Mouse (Mus musculus): ENCODE measurements at regions not wholly inside any gene's neighbourhood (a gene's known extent, or its start where the extent isn't known, plus 50 kb on each side); places are given as distances from the start of the nearest gene placed in this dataset.
"Not testable (repeated sequence)": the region's sequence is repeated elsewhere in the genome, so short reads cannot be mapped to it uniquely, and the experiment has no call there.

DNA sequence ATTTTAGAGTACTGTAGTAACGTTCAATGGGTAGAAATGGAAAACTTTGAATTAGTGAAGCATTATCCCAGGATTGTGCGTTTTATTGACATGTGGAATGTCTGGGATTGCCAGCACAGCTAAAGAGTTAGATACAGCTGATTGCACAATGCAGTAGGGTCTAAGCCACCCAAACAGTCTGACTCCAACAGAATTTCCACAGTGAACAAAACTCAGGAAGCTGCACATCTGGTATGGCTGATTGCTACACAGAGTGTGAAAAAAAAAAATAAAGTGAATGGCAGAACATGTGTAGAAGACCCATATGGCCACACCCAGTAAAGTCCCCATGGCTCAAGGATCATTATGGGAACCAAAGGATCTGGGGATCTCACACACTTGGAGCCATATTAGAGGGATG is 596.0 kb upstream of the Igfbp3 start:
- no peaks in the 10 kb centered on the region for H3K9me3 ChIP-seq (replicated peaks; ENCODE audit: low read length)
- H3K4me3 ChIP-seq (replicated peaks; ENCODE audit: low read depth, low read length) = no peak overlapping the region
- DNase-seq (ENCODE audit: low spot score) = no peak
- WGBS = 78% methylated on average over 2 of the region's 2 CpGs
- no peaks in the 10 kb centered on the region for H3K36me3 ChIP-seq (ENCODE audit: insufficient read depth, low read length)
- no peak for TF ChIP-seq CTCF (IDR thresholded peaks at IDR 0.05; ENCODE audit: low read depth)
- no peak overlapping the region for H3K27ac ChIP-seq
- H3K9ac ChIP-seq (ENCODE audit: low read depth, low read length) = no peak overlapping the region
- no peaks in the 10 kb centered on the region for H3K27me3 ChIP-seq (ENCODE audit: insufficient read depth, low read length)
- no peak overlapping the region for H3K4me2 ChIP-seq (ENCODE audit: low read length)
- no peak for ATAC-seq (replicated peaks; ENCODE audit: low FRiP score, low read depth)
- no peaks in the 10 kb centered on the region for H3K4me1 ChIP-seq (replicated peaks; ENCODE audit: insufficient read depth, low read length)

DNA sequence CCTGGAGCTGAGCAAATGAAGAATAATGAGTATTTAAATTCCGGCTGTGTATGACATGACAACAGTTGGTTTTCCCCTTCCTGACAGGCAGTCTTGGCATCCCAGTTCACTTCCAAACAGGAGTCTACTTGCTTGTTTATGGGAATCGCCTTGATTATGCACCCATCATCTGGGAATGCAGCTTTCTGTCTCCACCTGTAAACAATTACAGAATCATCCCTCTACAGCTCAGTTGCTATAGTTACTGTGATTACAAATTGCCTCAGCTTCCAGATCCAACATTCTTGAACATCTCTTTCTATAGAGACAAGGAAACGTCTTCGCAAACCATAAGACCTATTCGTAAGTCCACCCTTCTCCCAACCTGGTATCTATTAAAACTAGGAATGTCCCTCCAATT is 582.6 kb upstream of the Igfbp3 start:
- DNase-seq (ENCODE audit: low spot score) = no peak
- no peak for ATAC-seq (replicated peaks; ENCODE audit: low FRiP score, low read depth)
- H3K4me2 ChIP-seq (ENCODE audit: low read length) = no peak overlapping the region
- no peak overlapping the region for H3K27ac ChIP-seq
- H3K36me3 ChIP-seq (ENCODE audit: insufficient read depth, low read length) = no peaks in the 10 kb centered on the region
- TF ChIP-seq CTCF (IDR thresholded peaks at IDR 0.05; ENCODE audit: low read depth) = no peak
- no peak overlapping the region for H3K4me3 ChIP-seq (replicated peaks; ENCODE audit: low read depth, low read length)
- H3K27me3 ChIP-seq (ENCODE audit: insufficient read depth, low read length) = no peaks in the 10 kb centered on the region
- no peaks in the 10 kb centered on the region for H3K4me1 ChIP-seq (replicated peaks; ENCODE audit: insufficient read depth, low read length)
- no peak overlapping the region for H3K9ac ChIP-seq (ENCODE audit: low read depth, low read length)
- no peaks in the 10 kb centered on the region for H3K9me3 ChIP-seq (replicated peaks; ENCODE audit: low read length)
- 90% methylated on average over 5 of the region's 5 CpGs for WGBS

DNA sequence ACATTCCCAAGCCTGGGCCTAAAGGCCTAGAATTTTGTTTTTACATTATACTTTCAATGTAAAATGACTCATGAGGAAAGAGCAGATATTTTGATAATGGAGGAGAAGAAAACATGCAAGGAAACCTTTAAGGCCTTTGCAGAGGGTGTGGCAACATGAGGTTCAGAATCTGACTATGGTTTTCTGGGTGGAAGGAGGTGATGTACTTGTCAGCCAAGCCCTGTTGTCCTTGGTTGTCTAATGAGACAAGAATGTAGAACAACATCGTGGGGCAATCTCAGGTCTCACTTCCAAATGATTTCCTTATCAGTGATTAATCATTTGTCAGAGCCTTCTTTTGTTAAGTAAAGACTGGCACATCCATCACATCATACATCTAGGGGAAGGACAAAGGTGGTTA is 580.5 kb upstream of the Igfbp3 start:
- no peaks in the 10 kb centered on the region for H3K4me1 ChIP-seq (replicated peaks; ENCODE audit: insufficient read depth, low read length)
- H3K4me2 ChIP-seq (ENCODE audit: low read length) = no peak overlapping the region
- no peak for DNase-seq (ENCODE audit: low spot score)
- no peaks in the 10 kb centered on the region for H3K36me3 ChIP-seq (ENCODE audit: insufficient read depth, low read length)
- H3K27me3 ChIP-seq (ENCODE audit: insufficient read depth, low read length) = no peaks in the 10 kb centered on the region
- ATAC-seq (replicated peaks; ENCODE audit: low FRiP score, low read depth) = no peak
- no peak overlapping the region for H3K9ac ChIP-seq (ENCODE audit: low read depth, low read length)
- H3K27ac ChIP-seq = no peak overlapping the region
- H3K4me3 ChIP-seq (replicated peaks; ENCODE audit: low read depth, low read length) = no peak overlapping the region
- TF ChIP-seq CTCF (IDR thresholded peaks at IDR 0.05; ENCODE audit: low read depth) = no peak
- WGBS = 45% methylated on average over 1 of the region's 1 CpGs
- H3K9me3 ChIP-seq (replicated peaks; ENCODE audit: low read length) = no peaks in the 10 kb centered on the region

- Histone ChIP-seq H3K9me3 (replicated peaks; ENCODE audit: low read length) (no peaks in the 10 kb centered on the region), H3K9ac (ENCODE audit: low read depth, low read length) (no peak overlapping the region), H3K27ac (no peak overlapping the region), H3K4me2 (ENCODE audit: low read length) (no peak overlapping the region), H3K27me3 (ENCODE audit: insufficient read depth, low read length) (no peaks in the 10 kb centered on the region), H3K4me3 (replicated peaks; ENCODE audit: low read depth, low read length) (no peak overlapping the region), H3K4me1 (replicated peaks; ENCODE audit: insufficient read depth, low read length) (no peaks in the 10 kb centered on the region), H3K36me3 (ENCODE audit: insufficient read depth, low read length) (no peaks in the 10 kb centered on the region)
- ATAC-seq (replicated peaks; ENCODE audit: low FRiP score, low read depth) (no peak), DNase-seq (ENCODE audit: low spot score) (no peak)
- 83% methylated on average over 8 of the region's 8 CpGs for WGBS
- TF ChIP-seq CTCF (IDR thresholded peaks at IDR 0.05; ENCODE audit: low read depth) = no peak
Measured at GRCm38 (mm10) chr11:7780476-7781112, 566.9 kb upstream of the Igfbp3 start.

DNA sequence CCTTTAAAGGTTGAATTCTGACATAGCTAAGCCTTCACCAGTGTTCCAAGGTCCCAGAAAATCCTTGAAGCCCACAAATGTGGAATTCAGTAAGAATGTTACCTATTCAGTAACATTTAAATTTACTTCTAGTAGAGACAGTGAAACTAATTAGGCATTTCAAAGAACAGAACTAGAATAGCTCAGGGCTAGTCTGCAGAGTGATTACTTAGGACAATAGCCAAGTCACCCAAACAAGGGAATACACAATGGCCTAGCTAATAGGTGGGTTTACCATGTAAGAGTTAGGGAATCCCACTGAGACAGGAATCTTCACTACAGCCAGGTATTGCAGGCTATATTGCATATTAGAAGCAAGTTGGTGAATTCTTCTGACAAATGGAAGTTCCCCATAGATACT is 561.6 kb upstream of the Igfbp3 start:
- not testable (repeated sequence) for H3K4me3 ChIP-seq (replicated peaks; ENCODE audit: low read depth, low read length); H3K9me3 ChIP-seq (replicated peaks; ENCODE audit: low read length); H3K27me3 ChIP-seq (ENCODE audit: insufficient read depth, low read length); H3K36me3 ChIP-seq (ENCODE audit: insufficient read depth, low read length); DNase-seq (ENCODE audit: low spot score); ATAC-seq (replicated peaks; ENCODE audit: low FRiP score, low read depth); H3K4me2 ChIP-seq (ENCODE audit: low read length); H3K9ac ChIP-seq (ENCODE audit: low read depth, low read length); H3K27ac ChIP-seq; H3K4me1 ChIP-seq (replicated peaks; ENCODE audit: insufficient read depth, low read length)

- H3K27ac ChIP-seq = no peak overlapping the region
- H3K4me1 ChIP-seq (replicated peaks; ENCODE audit: insufficient read depth, low read length) = no peaks in the 10 kb centered on the region
- 34% methylated on average over 1 of the region's 1 CpGs for WGBS
- H3K9ac ChIP-seq (ENCODE audit: low read depth, low read length) = no peak overlapping the region
- no peak overlapping the region for H3K4me2 ChIP-seq (ENCODE audit: low read length)
- no peaks in the 10 kb centered on the region for H3K36me3 ChIP-seq (ENCODE audit: insufficient read depth, low read length)
- no peaks in the 10 kb centered on the region for H3K27me3 ChIP-seq (ENCODE audit: insufficient read depth, low read length)
- DNase-seq (ENCODE audit: low spot score) (no peak), ATAC-seq (replicated peaks; ENCODE audit: low FRiP score, low read depth) (no peak)
- TF ChIP-seq CTCF (IDR thresholded peaks at IDR 0.05; ENCODE audit: low read depth) = no peak
- no peaks in the 10 kb centered on the region for H3K9me3 ChIP-seq (replicated peaks; ENCODE audit: low read length)
- H3K4me3 ChIP-seq (replicated peaks; ENCODE audit: low read depth, low read length) = no peak overlapping the region
Measured at GRCm38 (mm10) chr11:7765303-7765702, 551.6 kb upstream of the Igfbp3 start.

- peak; percentile 7 for DNase-seq (ENCODE audit: low spot score)
- 43% methylated on average over 6 of the region's 6 CpGs for WGBS
- H3K9me3 ChIP-seq (replicated peaks; ENCODE audit: low read length) = no peaks in the 10 kb centered on the region
- no peak overlapping the region for H3K9ac ChIP-seq (ENCODE audit: low read depth, low read length)
- no peak overlapping the region for H3K27ac ChIP-seq
- no peaks in the 10 kb centered on the region for H3K4me1 ChIP-seq (replicated peaks; ENCODE audit: insufficient read depth, low read length)
- TF ChIP-seq CTCF (IDR thresholded peaks at IDR 0.05; ENCODE audit: low read depth) = no peak
- ATAC-seq (replicated peaks; ENCODE audit: low FRiP score, low read depth) = no peak
- H3K27me3 ChIP-seq (ENCODE audit: insufficient read depth, low read length) = no peaks in the 10 kb centered on the region
- no peak overlapping the region for H3K4me3 ChIP-seq (replicated peaks; ENCODE audit: low read depth, low read length)
- H3K36me3 ChIP-seq (ENCODE audit: insufficient read depth, low read length) = no peaks in the 10 kb centered on the region
- H3K4me2 ChIP-seq (ENCODE audit: low read length) = no peak overlapping the region
Measured at GRCm38 (mm10) chr11:7758862-7759467, 545.2 kb upstream of the Igfbp3 start.
